Mouse (Mus musculus) duodenum, adult 2 months (tissue): ENCODE results near the gene Mbd4. TPM values are rescaled to one million over a fixed set of nuclear protein-coding genes. Genes with fewer than 3 reads are reported as not detected.

Experiments
- polyA plus RNA-seq: library from polyadenylated mRNA; depleted of rRNA; stranded (reverse); fragments of >200 nt; gene quantifications from 2 replicates; pipeline ENCODE4 v1.2.3, GENCODE M21; 2012; ENCODE audit warnings: low replicate concordance; rRNA removed

The Mbd4 gene
- 0.17 and 0.47 TPM in 2 replicates for polyA plus RNA-seq

DNA sequence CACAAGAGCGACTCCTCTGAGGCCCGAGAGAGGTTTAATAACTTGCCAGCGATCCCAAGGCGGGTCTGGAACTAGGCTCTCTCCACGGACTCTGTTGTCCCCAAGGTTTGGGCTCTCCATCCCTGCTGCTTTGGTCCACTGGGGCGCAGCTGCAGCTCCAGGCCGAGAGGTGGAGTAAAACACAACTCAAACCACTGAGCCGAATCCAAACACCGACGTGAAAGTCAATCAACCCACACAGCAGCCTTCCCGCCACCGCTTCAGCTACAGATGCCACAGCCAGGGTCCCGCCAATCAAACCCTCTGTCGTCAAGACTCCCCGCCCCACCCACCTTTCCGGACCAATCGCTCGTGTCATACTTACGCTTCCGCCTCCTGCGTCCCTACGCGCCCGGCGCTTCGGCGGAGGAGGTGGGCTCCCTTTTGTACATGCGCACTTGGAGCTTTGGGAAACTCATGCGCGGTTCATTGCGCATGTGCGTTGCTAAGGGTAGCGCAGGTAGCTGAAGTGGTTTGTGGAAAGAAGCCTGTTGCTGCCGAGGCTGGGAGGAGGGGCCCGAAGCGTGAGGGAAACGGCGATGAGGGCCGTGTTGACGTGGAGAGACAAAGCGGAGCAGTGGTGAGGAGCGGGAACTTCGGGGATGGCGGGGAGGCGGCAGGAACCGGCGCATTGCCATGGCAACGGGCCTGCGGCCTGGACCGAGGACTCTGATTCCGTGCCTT lies at the start of gene Mbd4, which contains the start of gene Ift122:
Mbd4 (minus strand) TSS at position 281 of the 723 bp plus-strand sequence.
Ift122 (plus strand) TSS at position 380 of the 723 bp plus-strand sequence.

DNA sequence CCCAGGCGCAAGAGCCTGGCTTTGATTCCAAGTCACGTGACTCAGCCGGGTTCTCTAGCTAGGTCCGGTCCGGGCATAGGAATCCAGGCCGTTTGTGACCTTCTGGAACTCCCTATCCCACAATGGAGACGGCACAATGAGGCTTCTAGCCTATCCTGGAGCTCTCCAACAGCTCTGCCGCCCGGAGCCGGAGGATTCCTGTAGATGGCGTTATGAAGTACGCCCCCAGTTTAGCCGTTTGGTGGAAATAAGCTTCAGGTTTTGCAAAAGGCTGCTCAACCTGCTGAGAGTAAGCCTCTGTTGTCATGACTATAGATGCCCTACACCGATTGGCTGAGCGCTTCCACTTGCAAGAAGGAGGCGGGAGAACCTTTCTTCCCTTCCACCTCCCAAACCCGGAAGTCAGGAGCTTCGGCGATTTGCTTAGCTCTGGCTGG lies 15.0 kb downstream of the Mbd4 start, which contains the start of gene Efcab12:
Efcab12 (minus strand) TSS at position 252 of the 437 bp plus-strand sequence.

DNA sequence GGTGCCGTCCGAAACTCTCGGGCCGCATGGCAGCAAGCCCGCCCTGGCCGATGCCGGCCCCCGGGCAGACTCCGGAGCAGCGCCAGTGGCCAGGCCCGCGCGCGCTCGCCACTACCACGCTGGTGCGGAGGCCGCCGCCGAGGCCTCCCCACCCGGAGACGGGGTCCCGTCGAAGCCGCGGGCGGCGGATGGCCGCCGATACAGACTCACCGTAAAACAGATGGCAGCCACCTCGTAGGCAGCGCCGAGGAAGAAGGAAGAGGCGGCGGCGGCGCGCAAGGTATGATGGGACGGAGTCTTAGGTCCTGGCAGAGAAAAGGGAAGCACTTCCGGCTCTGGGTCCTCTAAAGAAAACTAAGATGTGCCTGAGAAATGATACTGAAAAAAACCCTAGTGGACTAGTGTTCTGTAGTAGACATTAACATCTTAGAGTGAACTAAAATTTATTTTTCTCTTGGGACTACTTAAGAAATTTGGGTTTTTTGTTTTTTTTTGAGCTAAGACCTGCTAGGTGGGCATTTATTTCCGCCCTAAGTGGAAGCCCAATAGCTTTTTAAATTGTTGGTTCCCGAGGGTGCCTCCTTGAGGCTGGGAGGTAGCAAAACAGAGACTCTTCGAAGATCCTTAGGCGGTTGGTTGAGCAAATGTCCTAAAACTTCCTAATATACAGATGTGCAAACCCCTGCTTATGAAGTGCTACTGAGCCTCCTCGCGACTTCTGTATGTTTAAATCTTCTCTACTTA lies 44.5 kb downstream of the Mbd4 start, which contains the start of gene Rpl32:
Rpl32 (minus strand) TSS at position 260 of the 744 bp plus-strand sequence.

Other genes with a start within 250 kb of the Mbd4 start
- 83.9 and 105 TPM in 2 replicates for gene Raf1, start 176.7 kb downstream of the Mbd4 start, polyA plus RNA-seq
- 0.60 TPM in 1 of 2 replicates, not detected in the other for gene Tmem40, start 91.0 kb downstream of the Mbd4 start, polyA plus RNA-seq
- gene Cand2, start 78.8 kb downstream of the Mbd4 start, polyA plus RNA-seq: 1.6 and 3.9 TPM in 2 replicates
- 92.9 and 128 TPM in 2 replicates for gene Rpl32, start 44.6 kb downstream of the Mbd4 start, polyA plus RNA-seq
- gene Efcab12, start 15.0 kb downstream of the Mbd4 start, polyA plus RNA-seq: 0.07 TPM in 1 of 2 replicates, not detected in the other
- gene Ift122, start 99 bp upstream of the Mbd4 start, polyA plus RNA-seq: 2.6 and 3.4 TPM in 2 replicates
- 0.34 and 0.47 TPM in 2 replicates for gene Rho, start 78.4 kb upstream of the Mbd4 start, polyA plus RNA-seq
- gene H1foo, start 91.6 kb upstream of the Mbd4 start, polyA plus RNA-seq: not detected in 2 replicates
- gene Plxnd1, start 141.6 kb upstream of the Mbd4 start, polyA plus RNA-seq: 14.4 and 22.1 TPM in 2 replicates